Mouse (Mus musculus): ENCODE measurements around the gene Prkce.
A peak's percentile ranks its signal among the peaks of the same experiment; 100 is the strongest.

The Prkce gene

DNA sequence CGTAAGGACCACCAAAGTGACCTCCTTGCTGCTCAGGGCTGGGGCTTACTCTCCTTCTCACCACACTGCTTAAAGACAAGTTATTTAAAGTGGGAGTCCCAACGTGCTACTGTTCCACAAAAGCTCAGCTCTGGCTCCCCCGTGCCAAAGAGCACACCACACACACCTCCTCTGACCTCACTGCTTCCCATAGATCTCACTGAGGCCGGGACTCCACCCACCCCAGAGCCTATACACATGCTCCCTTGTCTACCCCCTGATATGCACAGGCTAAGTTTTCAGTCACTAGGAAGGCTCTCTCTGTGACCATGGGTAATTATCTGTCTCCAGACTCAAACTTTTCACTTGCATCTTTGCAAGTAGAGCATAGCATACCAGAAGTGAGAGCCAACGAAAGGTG lies 170.7 kb downstream of the Prkce start:
- peak; percentile 81 for DNase-seq

DNA sequence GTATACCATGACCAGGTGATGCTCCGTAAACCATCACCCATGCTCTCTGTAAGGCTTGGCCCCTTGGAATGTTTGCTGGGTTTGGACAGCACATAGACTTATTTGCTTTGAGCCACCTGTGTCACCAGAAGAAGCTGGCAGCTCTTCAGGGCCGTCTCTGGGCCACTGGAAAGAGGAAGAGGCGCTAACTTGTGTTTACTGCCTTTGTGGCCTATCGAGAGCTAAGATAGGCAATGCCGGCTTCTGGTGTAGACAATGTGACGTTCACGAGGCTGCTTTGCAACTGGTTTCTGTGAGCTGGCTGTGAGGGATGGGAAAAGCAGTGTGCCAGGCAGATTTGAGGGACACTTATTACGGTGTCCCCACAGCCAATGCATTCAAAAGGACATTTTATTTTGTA lies 176.4 kb downstream of the Prkce start:
- peak; percentile 94 for DNase-seq

DNA sequence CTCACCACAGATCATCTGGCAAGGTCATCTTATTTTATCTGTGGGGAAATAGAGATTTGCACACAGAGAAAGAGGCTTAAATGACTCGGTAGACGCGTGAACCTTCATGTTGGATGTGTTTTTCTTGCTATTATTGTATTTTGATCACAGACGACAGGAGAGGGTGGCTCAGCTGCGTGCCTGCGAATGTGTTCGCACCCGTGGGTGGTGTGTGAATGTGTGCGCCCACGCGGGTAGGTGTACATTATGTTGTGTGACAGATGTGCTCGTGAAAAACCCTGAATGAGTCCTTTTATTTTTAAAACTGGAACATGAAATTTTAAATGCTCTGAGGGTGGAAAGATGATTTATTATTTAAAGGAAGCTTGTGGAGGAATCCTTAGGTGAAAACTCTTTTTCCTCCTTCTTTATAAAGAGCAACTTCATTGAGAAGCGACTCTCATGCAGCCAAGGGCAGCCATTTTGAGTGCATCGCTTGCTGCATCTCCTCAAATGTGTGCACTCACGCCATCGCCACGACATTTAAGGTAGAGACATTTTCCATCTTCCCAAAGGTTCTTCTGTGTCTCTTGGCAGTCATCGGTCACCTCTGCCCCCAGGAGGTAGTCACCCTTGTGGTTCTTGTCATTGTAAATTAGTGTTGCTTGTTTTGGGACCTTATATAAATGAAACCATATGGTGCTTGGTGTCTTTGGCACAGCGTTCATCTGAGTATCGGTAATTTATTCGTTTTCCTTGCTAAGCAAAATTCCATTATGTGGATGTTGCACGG lies 177.8 kb downstream of the Prkce start:
- DNase-seq: peak; percentile 78

DNA sequence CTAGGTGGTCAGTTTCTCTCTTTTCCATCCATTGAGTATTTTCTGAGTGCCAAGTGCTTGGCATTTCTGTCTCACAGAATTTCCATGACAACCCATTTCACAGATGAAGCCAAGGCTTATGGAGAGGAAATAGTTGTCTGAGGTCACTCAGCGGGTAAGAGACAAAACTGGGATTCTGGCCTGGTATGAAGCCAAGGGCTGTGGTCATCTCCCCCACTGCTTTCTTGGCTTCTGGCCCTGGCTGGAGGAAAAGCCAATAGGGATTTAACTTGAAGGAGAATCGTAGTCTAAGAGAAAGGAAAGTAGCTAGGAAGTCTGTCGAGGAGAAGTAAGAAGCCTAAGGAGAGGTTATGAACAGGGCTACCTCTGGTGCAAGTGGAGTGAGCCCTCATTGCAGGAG lies 182.7 kb downstream of the Prkce start:
- DNase-seq: peak; percentile 97

DNA sequence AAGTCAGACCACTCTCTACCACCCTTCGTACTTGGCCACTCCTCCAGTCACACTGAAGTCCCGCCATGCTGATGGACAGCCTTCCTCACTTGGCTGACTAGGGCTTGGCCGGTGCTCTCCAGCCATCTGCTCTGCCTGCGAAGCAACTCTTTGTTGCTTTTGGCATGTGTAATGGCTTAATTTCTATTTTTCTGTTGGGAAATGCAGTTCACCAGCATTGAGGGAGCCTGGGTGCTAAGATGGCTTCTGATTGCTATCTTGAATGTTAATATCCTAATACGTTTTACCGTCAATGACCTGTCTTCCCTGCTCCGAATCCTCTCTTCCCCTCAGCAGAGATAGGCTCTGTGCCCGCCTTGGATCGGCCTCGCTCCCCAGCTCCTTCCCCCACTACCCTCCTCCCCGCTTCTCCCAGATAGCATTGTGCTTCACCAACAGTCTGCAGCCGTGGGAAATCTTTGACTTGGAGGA lies 183.2 kb downstream of the Prkce start:
- peak; percentile 97 for DNase-seq

DNA sequence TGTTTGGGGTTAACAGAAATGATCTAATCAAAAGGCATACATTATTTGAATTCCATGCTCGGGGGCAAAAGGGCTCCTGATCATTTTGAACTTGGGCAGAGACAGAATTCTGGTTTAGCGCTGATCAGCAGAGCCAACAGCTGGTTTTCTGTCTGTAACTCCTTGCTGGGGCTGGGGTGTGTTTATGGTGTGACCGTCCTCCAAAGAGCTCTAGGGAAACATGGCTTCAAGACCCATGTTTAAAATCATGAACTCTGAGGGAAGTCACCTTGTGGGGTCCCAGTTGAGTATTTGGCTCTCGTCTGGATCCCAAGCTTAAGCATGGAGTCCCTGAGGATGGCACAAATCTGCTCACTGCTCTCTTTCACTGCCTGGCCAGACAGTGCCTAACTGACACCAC lies 183.7 kb downstream of the Prkce start:
- peak; percentile 70 for DNase-seq

DNA sequence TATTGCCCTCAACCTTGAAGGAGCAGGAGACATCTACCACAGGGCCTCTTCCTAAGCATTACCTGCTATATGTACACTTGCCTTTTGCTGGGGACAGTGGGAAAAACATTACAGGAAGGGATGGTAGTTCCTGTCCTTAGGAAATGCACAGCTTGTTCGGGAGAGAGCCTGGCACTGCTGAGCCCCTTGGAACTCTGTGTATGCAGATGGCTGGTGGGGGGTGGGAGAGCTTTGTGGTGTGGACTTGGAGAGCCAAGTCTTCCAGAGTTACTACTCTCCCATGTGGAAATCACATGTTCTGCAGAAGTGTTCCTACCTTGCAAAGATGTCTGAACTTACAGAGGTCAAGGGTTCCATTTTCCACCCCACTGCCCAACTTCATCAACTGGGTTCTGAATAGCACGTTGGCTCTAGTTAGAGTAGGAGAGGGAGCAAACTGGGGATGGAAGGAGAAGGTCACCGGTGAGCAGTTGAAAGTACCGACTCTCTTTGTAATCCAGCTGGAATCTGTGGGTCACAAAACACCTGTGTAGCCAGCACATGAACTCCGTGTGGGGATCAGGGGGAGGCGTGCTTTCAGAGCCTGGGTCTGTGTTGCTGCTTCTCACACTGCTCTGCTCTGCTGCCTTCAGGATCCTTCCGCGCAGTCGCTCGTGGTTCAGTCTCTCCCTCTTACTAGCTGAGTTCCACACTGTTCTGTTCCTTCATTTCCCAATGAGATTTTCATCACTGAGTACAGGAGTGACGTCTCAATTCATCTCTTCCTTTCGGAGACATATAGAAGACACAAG lies 184.9 kb downstream of the Prkce start:
- DNase-seq: no peak

DNA sequence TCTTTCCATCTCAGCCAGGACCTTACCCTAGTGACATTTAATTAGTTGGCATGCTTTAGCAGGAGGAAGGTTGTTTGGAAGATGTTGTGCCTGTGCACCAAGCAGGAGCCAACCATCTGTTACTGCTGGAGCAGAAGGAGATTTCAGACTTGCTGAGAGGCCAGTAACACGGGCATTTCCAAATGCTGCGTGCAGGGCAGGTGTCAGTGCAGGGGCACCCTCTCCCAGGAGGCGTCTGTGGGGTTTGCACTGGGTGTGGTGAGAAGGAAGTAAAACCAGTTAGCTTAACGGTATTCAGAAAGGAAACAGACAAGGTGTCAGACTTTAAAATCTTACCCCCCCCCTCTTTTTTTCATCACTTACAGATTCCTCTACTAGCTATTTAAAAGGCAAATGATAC lies 186.1 kb downstream of the Prkce start:
- DNase-seq: no peak

DNA sequence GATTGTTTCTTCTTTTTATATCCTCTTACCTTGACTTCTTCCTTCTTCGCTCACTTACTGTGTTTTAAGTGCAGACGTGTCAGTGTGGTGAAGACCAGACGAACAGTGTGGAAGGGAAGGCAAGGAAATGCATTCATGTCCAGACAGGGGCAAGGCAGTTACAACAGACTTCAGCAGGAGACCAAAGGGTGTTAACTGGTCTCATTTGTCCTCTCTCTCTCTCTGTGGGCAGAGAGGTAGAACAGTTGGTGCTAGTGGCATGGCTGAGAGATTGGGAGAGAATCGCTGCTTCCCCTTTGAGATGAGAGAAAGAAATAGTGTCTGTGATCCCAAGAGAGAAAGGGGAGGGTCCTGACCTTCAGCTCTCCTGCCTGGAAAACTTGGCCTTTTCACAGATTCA lies 186.5 kb downstream of the Prkce start:
- DNase-seq: no peak

DNA sequence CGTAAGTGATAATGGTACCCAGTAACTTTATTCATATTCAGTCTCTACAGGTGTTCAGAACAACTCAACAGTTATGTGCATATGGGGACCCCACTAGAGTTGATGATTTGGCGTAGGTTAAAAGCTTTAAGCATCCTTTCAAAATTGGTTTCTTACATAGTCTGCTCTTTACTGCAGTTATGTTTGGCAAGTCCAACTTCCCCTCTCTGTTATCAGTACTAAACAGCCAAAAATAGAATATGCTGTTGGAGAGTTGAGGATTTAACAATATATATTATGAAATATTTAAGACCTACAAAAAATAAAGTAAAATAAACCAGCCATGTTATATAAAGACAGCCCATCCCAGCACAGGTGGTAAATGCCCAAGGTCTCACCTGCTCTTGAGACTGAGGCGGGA lies 187.3 kb downstream of the Prkce start:
- no peak for DNase-seq

DNA sequence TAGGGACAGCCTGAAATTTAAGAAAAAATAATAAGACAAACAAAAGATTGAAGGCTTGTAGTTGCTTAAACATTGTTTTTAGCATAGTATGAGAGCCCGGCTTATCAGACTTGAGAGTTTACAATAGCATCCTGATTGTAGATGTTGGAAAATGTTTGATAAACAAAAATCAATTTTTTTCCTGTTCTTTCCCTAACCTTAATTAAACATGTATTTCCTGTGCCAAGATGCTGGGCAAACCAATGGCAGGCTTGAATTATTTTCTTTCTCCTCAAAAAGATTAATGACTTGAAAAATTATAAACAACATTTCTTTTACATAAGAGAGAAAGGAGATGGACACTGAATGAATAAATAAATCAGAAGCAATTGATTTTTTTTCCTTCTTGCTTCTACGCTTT lies 187.7 kb downstream of the Prkce start:
- DNase-seq: no peak

DNA sequence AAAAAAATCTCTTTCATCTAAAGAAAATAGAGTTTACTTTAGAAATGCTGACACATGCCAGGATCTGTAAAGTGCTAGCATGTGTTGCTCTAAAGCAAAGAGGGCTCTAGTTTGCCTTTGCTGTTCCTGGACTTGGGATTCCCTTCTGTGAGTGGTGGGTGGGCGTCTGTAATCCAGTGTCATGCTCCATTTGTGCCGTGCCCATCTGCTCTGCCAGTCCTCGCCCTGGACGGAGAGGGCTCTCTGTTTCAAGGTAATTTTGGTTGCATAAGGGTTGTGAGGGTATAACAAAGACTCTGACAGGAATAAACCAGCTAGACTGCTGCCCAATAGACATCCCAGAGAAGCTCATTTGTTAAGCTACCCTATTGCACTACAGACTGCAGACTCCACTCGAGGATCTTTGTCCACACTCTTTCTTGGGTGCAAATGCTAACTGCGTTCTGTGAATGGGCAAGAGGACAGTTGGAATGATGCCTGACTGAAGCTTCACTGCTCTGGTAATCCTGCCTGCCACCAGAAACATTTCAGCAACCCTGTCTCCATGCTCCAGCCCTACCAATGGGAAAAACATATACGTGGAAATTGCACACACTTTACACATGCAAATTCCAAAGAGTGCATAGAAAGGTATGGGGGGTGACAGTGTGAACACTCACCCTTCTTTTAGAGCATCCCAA lies 188.3 kb downstream of the Prkce start:
- DNase-seq: peak; percentile 80

DNA sequence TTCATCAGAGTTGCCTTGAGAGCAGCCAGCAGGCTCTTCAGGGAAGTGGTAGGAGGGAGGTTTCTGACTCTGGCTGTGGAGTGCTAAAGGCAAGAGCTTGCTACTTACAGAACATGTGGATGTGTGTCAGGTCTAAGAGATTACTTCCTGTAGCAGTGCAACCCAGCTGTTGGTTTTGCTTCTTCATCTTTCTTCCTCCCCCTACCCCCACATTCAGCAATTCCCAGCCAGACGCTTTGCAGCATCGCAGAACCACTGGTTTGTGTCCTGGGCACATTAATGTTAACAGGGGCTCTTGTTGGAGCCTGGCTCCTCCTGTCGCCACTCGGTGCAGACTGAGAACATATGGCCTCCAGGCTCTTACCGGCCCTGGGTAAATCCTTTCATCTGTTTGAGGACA lies 190.8 kb downstream of the Prkce start:
- DNase-seq: no peak

DNA sequence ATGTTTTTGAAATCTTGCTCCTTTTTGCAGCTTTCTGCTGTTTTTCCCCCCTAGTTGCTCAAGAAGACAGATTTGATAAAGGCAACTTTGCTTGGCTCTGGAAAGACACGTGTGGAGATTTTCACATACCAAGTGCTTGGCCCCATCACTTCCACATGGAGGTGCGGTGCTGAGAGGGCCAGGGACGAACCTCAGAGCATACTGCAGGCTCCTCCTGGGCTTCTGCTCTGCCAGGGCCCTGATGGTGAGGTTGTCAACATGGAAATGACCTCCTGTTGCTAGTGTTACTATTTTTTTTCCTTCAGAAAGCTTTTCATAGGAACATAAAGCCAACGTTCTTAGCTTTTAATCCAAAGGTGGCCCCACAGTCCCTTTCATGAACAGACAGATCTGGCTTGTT lies 191.3 kb downstream of the Prkce start:
- no peak for DNase-seq

DNA sequence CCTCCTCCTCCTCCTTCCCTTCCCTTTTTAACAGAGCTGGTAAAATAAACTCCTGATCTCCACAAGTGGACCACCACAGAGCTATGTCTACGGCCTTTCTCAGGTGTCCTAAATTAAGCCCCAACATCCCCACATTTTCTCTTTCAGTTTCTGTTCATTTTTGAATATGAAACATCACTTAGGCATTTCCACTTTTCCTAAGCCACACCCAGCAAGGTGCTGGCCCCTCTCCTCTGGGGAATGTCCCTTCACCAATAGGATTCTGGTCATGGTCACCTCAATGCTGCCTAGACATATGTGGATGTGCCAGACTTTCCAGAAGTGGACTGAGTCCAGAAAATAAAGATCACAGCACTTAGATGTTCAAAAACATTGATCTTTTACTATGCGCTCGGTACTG lies 193.3 kb downstream of the Prkce start:
- no peak for DNase-seq

DNA sequence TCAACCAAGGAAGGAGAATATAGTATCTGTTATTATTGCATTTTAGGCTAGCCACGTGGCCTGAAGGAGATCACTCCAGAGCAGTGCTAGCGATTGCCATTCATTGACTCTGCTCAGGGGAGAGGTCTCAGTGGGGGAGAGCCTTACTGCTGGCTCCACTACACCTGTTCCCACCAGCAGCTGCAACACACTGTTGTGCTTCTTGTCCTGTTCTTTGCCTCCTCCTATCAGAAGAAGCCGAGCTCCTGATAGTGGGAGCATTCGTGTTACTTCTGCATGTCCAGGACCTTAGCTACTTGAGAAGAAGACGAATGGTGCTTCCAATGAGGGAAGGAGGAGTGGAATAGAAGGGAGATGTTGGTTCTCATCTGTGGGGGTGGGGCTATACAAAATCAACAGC lies 195.8 kb downstream of the Prkce start:
- DNase-seq: peak; percentile 56

DNA sequence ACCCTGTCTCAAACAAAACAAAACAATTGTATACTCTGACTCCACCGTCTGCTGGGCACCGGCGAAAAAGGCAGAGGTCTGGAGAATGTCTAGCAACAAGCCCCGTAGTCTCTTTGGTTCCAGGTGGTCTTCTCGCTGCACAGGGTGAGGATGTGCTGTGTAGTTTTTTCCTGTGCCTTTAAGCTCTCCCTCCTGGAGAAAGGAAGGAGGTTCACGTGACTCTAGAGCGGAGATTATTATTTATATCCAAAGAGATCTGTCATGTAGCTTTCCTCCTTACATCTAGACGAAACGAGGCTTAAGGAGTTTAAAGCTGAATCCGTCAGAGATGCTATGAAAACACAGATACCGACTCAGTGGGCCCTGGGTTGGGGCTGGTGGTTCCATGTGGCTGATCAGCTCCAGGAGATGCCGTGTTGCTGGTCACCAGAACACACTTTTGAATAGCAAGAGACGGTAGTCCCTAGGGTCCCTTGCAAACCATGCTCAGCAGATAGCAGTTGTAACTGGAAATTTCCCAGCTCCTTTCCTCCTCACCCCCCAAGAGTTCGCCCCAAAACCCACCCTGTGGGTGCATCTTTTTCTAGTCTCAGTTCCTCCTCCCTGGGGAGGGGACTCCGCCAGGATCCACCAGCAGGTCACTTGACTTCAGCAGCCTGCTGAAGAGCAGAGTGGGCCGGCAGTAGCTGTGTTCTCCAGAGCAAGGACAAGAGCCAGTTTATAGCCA lies 196.9 kb downstream of the Prkce start:
- DNase-seq: peak; percentile 91

DNA sequence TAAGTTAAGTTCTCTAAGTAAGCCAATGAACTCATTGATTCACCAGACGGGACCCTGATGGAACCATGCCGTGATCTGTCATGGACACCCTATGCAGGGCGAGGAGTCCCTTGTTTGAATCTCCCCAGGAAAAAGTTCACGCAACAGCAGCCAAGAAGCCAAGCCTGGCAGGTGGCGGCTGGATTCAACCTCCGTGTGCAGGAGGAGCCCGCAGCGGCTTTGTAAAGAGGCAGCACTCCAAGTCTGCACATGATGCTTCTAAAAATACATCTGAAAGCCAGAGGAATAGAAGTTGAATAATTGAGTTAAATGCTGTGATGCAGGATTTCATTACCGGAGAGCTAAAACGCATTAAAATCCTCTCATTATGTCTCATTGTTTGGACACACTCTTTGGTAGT lies 199.3 kb downstream of the Prkce start:
- DNase-seq: peak; percentile 91

DNA sequence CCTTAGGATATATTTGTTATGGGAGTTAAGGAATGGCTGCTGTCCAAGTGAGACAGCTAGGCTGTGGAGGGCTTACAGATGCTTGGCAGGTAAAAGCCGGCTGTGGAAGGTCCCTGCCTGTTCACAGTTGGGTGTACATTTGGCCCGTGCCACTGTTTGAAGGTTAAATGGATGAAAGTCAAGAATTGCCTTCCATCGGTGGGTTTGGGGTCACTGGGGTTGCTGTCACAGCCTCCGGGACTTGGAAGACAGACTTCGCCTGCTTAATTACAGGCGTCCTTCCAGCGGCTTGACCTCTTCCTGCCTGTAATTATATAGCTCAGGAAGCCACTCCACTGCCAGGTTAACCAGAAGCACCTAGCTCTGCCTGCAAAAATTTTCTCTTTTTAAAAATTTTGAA lies 200.1 kb downstream of the Prkce start:
- peak; percentile 86 for DNase-seq

DNA sequence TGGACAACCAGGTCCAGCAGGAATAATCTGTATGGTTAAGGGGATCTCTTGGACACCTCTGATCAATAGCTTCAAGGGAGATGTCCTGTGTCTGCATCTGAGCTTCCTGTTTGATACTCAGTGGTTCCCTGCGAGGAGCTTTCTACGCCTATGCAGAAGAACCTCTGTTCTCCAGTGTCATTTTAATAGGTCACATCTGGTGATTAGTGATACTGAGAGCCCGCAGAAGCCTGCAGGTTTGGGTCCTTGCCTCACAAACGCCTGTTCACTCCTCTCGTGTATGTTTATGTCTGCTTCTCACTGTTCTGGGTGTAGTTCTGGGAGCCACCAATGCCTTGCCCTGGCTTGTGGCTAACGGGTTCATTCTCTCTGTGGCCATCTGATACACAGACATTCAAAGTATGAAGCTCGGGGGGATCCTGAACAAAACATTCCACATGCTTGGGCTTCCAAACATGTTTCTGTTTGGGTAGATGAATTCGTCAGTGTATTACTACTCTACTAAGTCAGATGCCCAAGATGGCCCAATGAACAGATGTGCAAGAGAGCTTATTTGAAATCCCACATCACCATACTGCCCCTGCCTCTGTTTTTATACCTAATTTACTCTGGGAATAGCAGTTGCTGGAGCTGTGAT lies 202.6 kb downstream of the Prkce start:
- DNase-seq: no peak

DNA sequence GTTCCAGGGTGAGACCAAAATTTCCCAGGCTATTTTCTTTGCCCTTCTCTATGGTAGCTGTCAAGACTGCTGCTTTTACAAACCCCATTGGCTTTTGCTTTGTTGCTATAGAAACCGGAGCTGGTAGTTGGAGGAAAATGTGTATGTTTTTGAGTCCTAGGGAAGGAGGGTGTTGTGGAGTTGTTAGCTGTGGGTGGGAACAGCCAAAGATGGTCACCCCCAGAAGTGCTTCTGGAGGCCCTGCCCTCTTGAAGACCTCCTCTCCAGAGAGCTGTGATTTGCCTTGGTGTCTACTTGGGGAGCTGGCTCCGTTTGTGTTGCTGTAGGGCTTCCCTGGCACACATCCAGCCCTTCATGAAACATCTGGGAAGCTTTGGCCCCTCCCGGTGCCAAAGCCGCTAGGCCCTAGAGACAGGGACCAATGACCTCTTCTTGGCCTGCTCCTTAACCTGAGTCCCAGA lies 203.5 kb downstream of the Prkce start:
- peak; percentile 98 for DNase-seq

DNA sequence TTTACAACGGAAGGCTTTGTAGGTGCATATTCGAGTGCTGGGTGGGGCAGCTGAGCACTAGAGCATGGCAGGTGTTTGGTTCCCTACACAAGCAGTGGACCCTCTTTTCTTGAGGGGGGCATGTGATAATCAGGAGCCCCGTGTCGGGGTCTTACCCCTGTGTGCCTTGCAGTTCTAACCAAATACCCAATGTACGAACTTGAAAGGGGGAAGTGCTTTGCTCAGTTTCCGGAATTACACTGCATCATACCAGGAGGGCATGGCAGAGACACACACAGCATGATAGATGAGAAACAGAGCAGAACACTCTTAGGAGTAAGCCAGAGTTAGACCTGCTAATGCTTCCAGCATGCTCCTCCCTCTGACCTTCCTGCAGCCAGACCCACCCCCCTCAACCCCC lies 208.8 kb downstream of the Prkce start:
- DNase-seq: no peak

All from heart, adult 11 months (tissue).